Mouse (Mus musculus) kidney, adult 8-10 months (tissue): ENCODE data around the gene Snx29.

Source experiments
- DNase-seq, 2 experiments: peaks; one replicate each; pipeline ENCODE4 v3.0.0; 2022

Gene Snx29

GRCm38 (mm10) chr16:11747867-11748266 lies 425.2 kb downstream of the Snx29 start:
- no peak for DNase-seq

- DNase-seq: no peak
Measured at GRCm38 (mm10) chr16:11749111-11749510, 426.4 kb downstream of the Snx29 start.

- DNase-seq: no peak
Measured at GRCm38 (mm10) chr16:11750605-11751004, 427.9 kb downstream of the Snx29 start.

- DNase-seq: no peak
Measured at GRCm38 (mm10) chr16:11752557-11752956, 429.8 kb downstream of the Snx29 start.

- no peak for DNase-seq
Measured at GRCm38 (mm10) chr16:11753466-11753865, 430.8 kb downstream of the Snx29 start.

- no peak for DNase-seq
Measured at GRCm38 (mm10) chr16:11754136-11754535, 431.4 kb downstream of the Snx29 start.

GRCm38 (mm10) chr16:11755281-11756066 lies 432.8 kb downstream of the Snx29 start:
- DNase-seq: no peak

- no peak for DNase-seq
Measured at GRCm38 (mm10) chr16:11756598-11757245, 434.0 kb downstream of the Snx29 start.

- DNase-seq: no peak
Measured at GRCm38 (mm10) chr16:11757471-11757870, 434.8 kb downstream of the Snx29 start.

- DNase-seq: no peak
Measured at GRCm38 (mm10) chr16:11757951-11758350, 435.2 kb downstream of the Snx29 start.

GRCm38 (mm10) chr16:11772318-11772717 lies 449.6 kb downstream of the Snx29 start:
- no peak for DNase-seq

- DNase-seq: no peak
Measured at GRCm38 (mm10) chr16:11774321-11774720, 451.6 kb downstream of the Snx29 start.

- DNase-seq: no peak
Measured at GRCm38 (mm10) chr16:11776528-11776927, 453.8 kb downstream of the Snx29 start.

- DNase-seq: no peak
Measured at GRCm38 (mm10) chr16:11778191-11778590, 455.5 kb downstream of the Snx29 start.

GRCm38 (mm10) chr16:11778715-11779460 lies 456.2 kb downstream of the Snx29 start:
- DNase-seq: no peak

GRCm38 (mm10) chr16:11782082-11782481 lies 459.4 kb downstream of the Snx29 start:
- no peak for DNase-seq

GRCm38 (mm10) chr16:11783337-11783736 lies 460.6 kb downstream of the Snx29 start:
- DNase-seq: no peak

- no peak for DNase-seq
Measured at GRCm38 (mm10) chr16:11784354-11784753, 461.6 kb downstream of the Snx29 start.

- no peak for DNase-seq
Measured at GRCm38 (mm10) chr16:11785806-11786205, 463.1 kb downstream of the Snx29 start.

GRCm38 (mm10) chr16:11790476-11790875 lies 467.8 kb downstream of the Snx29 start:
- DNase-seq: no peak

- DNase-seq: no peak
Measured at GRCm38 (mm10) chr16:11793391-11793790, 470.7 kb downstream of the Snx29 start.

GRCm38 (mm10) chr16:11794628-11795027 lies 471.9 kb downstream of the Snx29 start:
- DNase-seq: no peak

GRCm38 (mm10) chr16:11795758-11796460 lies 473.2 kb downstream of the Snx29 start:
- DNase-seq: no peak
